Mouse (Mus musculus) testis, adult 10 weeks (tissue): ENCODE results near the gene Nrbf2. TPM values are rescaled to one million over a fixed set of nuclear protein-coding genes. Genes with fewer than 3 reads are reported as not detected.

Experiments used
- polyA plus RNA-seq: library from polyadenylated mRNA; stranded (reverse); fragments of 350-450 nt; fragmentation: Illumina TruSeq; extraction: RNeasy Lipid Tissue Mini Kit (QIAGEN cat#74804); gene quantifications from one replicate; pipeline ENCODE4 v1.2.3, GENCODE M21; 2014; ENCODE audit warnings: low read depth, low replicate concordance

The Nrbf2 gene
- polyA plus RNA-seq = 10.7 TPM

DNA sequence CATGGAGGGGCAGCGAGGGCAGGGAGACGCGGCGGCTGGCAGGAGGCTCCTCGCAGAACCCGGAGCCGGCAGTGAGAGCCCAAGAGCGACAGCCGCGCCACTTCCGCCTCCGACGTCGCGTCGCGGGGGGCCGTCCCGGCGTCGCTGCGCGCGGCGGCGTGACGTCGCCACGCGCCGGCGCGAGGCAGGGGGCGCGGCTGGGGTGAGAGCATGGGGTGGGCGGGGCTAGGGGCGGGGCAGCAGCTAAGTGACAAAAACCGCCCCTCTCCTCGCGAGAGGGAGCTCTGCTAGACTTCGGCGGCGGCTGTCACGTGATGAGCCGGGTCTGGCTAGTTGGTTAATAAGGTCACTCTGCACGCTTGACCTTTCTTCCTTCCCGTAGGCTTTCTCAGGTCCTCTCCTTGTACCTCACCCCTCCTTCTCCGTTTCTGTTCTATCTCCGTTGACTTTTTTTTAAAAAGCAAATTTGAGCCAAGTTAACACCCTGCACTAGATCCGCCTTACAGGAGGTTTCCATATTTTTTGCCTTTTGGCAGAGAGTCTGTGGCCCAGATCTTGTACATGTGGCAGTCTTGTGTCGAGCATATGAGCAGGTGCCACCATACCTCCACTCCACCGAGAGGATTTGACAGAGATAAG lies at the start of gene Nrbf2:
Gene Nrbf2, minus strand, starts transcription at position 130 of the 639 bp plus-strand sequence.

Other genes with a start within 250 kb of the Nrbf2 start
- gene Jmjd1c, start 189.2 kb downstream of the Nrbf2 start, polyA plus RNA-seq = 52.4 TPM
- 7.8 TPM for gene Reep3, start 188.4 kb downstream of the Nrbf2 start, polyA plus RNA-seq